Mouse (Mus musculus) bone marrow, adult 2 months (tissue): ENCODE data around the gene Necab3. TPM values are rescaled to one million over a fixed set of nuclear protein-coding genes. Genes with fewer than 3 reads are reported as not detected.
A peak's percentile ranks its signal among the peaks of the same experiment; 100 is the strongest.

ENCODE experiments used
- H3K27ac ChIP-seq: fragments of 200-500 bp; 2 replicates; pipeline ENCODE4 v1.5.1; 2012; ENCODE audit warnings: low read depth, mild to moderate bottlenecking, control low read depth, inconsistent platforms, low read length; ENCODE audit not compliant: control insufficient read depth, poor library complexity, insufficient read depth
- H3K4me1 ChIP-seq: fragments of 200-500 bp; 2 replicates; pipeline ENCODE4 v1.6.1; 2011; ENCODE audit warnings: low read length; ENCODE audit not compliant: control insufficient read depth, insufficient read depth
- H3K4me3 ChIP-seq: fragments of 200-500 bp; replicated peaks from 2 replicates; pipeline ENCODE3; 2011; ENCODE audit warnings: mild to moderate bottlenecking, low read depth, low read length, control low read depth; ENCODE audit not compliant: control insufficient read depth
- CTCF ChIP-seq: fragments of 200-500 bp; IDR thresholded peaks from 2 replicates; pipeline ENCODE4 v1.5.1; 2011; ENCODE audit warnings: low read length, control low read depth; ENCODE audit not compliant: control insufficient read depth, insufficient read depth
- POLR2A ChIP-seq: fragments of 200-500 bp; IDR thresholded peaks from 2 replicates; pipeline ENCODE4 v1.6.1; 2011; ENCODE audit warnings: low read depth, mild to moderate bottlenecking, control low read depth, low read length, borderline replicate concordance; ENCODE audit not compliant: control insufficient read depth
- WGBS: fragments of 180-500 bp; shearing (Covaris S2); methylation state at CpG from one replicate; pipeline ENCODE4 v1.1.7; 2018; 5-methylcytosine and 5-hydroxymethylcytosine counted together
- polyA plus RNA-seq: library from polyadenylated mRNA; stranded (reverse); fragments of >200 nt; gene quantifications from 2 replicates; pipeline ENCODE4 v1.2.4, GENCODE M21; 2011; ENCODE audit warnings: low replicate concordance; ENCODE audit not compliant: missing spikeins, insufficient read depth, insufficient read length

The Necab3 gene
- polyA plus RNA-seq, 1 experiment: 5.3 TPM

GRCm38 (mm10) chr2:154543567-154544347, 14.9 kb downstream of the Necab3 start:
- 89% methylated on average over 9 of the region's 9 CpGs for WGBS
- Histone ChIP-seq H3K27ac (no peak overlapping the region), H3K4me1 (no peaks in the 10 kb centered on the region), H3K4me3 (no peak overlapping the region)
- TF ChIP-seq CTCF (no peak), POLR2A (no peak)

DNA sequence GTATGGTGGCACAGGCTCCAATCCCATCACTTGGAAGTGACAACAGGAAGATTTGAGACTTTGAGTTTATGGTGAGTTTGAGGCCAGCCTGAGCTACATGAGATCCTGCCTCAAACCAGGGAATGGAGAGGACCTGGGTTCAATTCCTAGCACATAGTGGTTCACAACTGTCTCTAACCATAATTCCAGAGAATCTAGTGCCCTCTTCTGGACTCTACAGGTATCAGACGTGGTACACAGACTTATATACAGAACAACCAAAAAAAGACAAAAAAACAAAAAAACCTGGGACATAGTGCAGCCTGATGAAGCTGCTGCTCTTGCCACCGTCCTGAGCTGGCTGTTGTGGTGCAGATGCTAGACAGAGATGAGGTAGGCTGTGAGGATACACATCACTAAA, 17.1 kb downstream of the Necab3 start:
- no peaks in the 10 kb centered on the region for H3K4me1 ChIP-seq
- TF ChIP-seq POLR2A: no peak
- TF ChIP-seq CTCF: no peak
- H3K4me3 ChIP-seq: no peak overlapping the region
- H3K27ac ChIP-seq: no peak overlapping the region
- 78% methylated on average over 2 of the region's 2 CpGs for WGBS

DNA sequence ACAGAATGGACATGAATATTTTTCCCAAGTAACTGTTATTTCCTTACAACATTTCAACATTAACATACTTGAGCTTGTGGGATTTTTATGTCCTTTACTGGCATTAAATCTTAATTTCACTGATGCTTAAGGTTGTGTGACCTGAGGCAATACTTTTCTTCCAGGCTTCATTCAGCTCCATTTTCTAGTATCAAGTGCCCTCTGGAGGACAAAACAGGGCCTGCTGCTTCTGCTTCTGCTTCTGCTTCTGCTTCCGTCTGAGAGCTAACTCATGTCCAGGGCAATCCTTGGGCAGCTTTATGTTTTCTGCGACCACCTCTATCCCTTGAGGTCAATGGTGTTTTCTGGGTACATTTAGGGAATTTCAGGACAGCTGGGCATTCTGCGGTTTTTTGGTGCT, 19.0 kb downstream of the Necab3 start:
- 58% methylated on average over 3 of the region's 3 CpGs for WGBS
- no peak for TF ChIP-seq POLR2A
- TF ChIP-seq CTCF: 0 out of 2 replicates have a peak, but pooled peaks have one; percentile 29
- H3K27ac ChIP-seq: no peak overlapping the region
- H3K4me3 ChIP-seq: no peak overlapping the region
- no peaks in the 10 kb centered on the region for H3K4me1 ChIP-seq

GRCm38 (mm10) chr2:154538710-154539109, 20.0 kb downstream of the Necab3 start:
- WGBS: 54% methylated on average over 3 of the region's 3 CpGs
- Histone ChIP-seq H3K27ac (no peak overlapping the region), H3K4me1 (no peaks in the 10 kb centered on the region), H3K4me3 (no peak overlapping the region)
- TF ChIP-seq CTCF (no peak), POLR2A (no peak)

DNA sequence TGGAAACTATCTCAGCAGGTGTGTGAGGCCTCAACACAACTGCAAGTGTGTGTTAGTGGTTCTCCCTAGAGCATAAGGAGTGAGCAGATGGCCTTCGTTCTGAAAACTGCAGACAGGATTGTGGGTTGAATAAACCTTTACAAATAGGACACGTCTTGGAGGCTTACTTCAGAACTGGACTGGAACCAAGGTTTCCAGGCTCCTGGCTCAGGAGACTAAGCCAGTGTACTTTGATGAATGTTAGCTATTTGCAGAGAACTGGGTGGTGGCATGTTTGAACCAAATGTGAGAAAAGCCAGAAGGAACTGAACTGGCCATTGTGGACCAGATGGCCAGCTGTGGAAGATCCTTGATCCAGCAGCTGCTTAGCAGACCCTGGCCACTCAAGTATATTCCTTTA, 20.4 kb downstream of the Necab3 start:
- no peak for TF ChIP-seq POLR2A
- TF ChIP-seq CTCF: no peak
- Histone ChIP-seq H3K4me3 (no peak overlapping the region), H3K4me1 (no peaks in the 10 kb centered on the region), H3K27ac (no peak overlapping the region)
- WGBS: 87% methylated on average over 2 of the region's 2 CpGs

- H3K27ac ChIP-seq: no peak overlapping the region
- 86% methylated on average over 12 of the region's 12 CpGs for WGBS
- TF ChIP-seq POLR2A (no peak), CTCF (no peak)
- no peaks in the 10 kb centered on the region for H3K4me1 ChIP-seq
- H3K4me3 ChIP-seq: no peak overlapping the region
Measured at GRCm38 (mm10) chr2:154534704-154535270, 23.9 kb downstream of the Necab3 start.

GRCm38 (mm10) chr2:154532888-154533287, 25.8 kb downstream of the Necab3 start:
- Histone ChIP-seq H3K4me1 (no peaks in the 10 kb centered on the region), H3K4me3 (no peak overlapping the region), H3K27ac (no peak overlapping the region)
- WGBS: 66% methylated on average over 3 of the region's 3 CpGs
- TF ChIP-seq CTCF: no peak
- no peak for TF ChIP-seq POLR2A

DNA sequence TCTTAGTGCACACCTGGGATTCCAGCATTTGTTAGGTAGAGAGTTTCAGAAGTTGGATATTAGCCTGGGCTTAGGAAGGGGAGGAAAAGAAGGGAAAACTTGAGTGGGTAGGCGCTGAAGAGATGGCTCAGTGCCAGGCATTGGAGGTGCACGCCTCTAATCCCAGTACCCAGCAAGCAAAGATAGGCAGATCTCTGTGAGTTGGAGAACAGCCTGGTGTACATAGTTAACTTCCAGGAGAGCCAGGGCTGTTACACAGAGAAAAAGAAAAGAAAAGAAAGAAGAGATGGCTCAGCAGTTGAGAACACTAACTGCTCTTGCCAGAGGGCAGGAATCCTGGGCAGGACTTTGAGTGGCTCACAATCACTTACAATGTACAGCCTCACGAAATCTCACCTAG, 32.2 kb downstream of the Necab3 start:
- 66% methylated on average over 3 of the region's 3 CpGs for WGBS
- Histone ChIP-seq H3K27ac (no peak overlapping the region), H3K4me3 (no peak overlapping the region), H3K4me1 (no peaks in the 10 kb centered on the region)
- TF ChIP-seq POLR2A (no peak), CTCF (no peak)

- WGBS: 87% methylated on average over 2 of the region's 2 CpGs
- H3K4me3 ChIP-seq: no peak overlapping the region
- TF ChIP-seq CTCF (no peak), POLR2A (no peak)
- H3K4me1 ChIP-seq: no peaks in the 10 kb centered on the region
- no peak overlapping the region for H3K27ac ChIP-seq
Measured at GRCm38 (mm10) chr2:154525285-154525684, 33.4 kb downstream of the Necab3 start.
